Mouse (Mus musculus) hindbrain, embryonic 16.5 days (tissue): Measurements from ENCODE around the gene Nucb1. TPM values are rescaled to one million over a fixed set of nuclear protein-coding genes. Genes with fewer than 3 reads are reported as not detected.
"Not testable (repeated sequence)": the region's sequence is repeated elsewhere in the genome, so short reads cannot be mapped to it uniquely, and the experiment has no call there.

Experiments
- ATAC-seq: fragments of 200-750 bp; cut with Nextera tagmentation; 2 replicates; pipeline ENCODE4 v1.8.0; 2017; ENCODE audit warnings: moderate TSS enrichment, moderate library complexity
- H3K27ac ChIP-seq: fragments of 300-500 bp; sonication (generic); 2 replicates; pipeline ENCODE4 v1.5.1; 2014; ENCODE audit warnings: low read depth, mild to moderate bottlenecking, control low read depth, low read length, moderate library complexity
- H3K27me3 ChIP-seq: fragments of 300-500 bp; sonication (generic); replicated peaks from 2 replicates; pipeline ENCODE4 v1.6.1; 2014; ENCODE audit warnings: low read length; ENCODE audit not compliant: control insufficient read depth, insufficient read depth
- H3K36me3 ChIP-seq: fragments of 300-500 bp; sonication (generic); 2 replicates; pipeline ENCODE4 v1.6.1; 2014; ENCODE audit warnings: mild to moderate bottlenecking, low read length, moderate library complexity, mixed read lengths; ENCODE audit not compliant: control insufficient read depth, insufficient read depth
- H3K4me1 ChIP-seq: fragments of 300-500 bp; sonication (generic); 2 replicates; pipeline ENCODE4 v1.6.1; 2014; ENCODE audit warnings: low read depth, low read length; ENCODE audit not compliant: control insufficient read depth, insufficient read depth
- H3K4me2 ChIP-seq: fragments of 300-500 bp; sonication (generic); 2 replicates; pipeline ENCODE4 v1.6.1; 2014; ENCODE audit warnings: mild to moderate bottlenecking, low read length, control low read depth, moderate library complexity
- H3K4me3 ChIP-seq: fragments of 300-500 bp; sonication (generic); 2 replicates; pipeline ENCODE4 v1.5.1; 2014; ENCODE audit warnings: mild to moderate bottlenecking, low read length, control low read depth, moderate library complexity
- H3K9ac ChIP-seq: fragments of 300-500 bp; sonication (generic); 2 replicates; pipeline ENCODE4 v1.6.1; 2014; ENCODE audit warnings: low read depth, mild to moderate bottlenecking, control low read depth, low read length, moderate library complexity
- H3K9me3 ChIP-seq: fragments of 300-500 bp; sonication (generic); 2 replicates; pipeline ENCODE4 v1.6.1; 2014; ENCODE audit warnings: mild to moderate bottlenecking, low read length, moderate library complexity; ENCODE audit not compliant: control insufficient read depth
- WGBS: fragments of 180-500 bp; shearing (Covaris S2); extraction: QIAGEN DNeasy Blood & Tissue Kit; methylation state at CpG from one replicate; pipeline ENCODE4 v1.1.7; 2014; 5-methylcytosine and 5-hydroxymethylcytosine counted together
- polyA plus RNA-seq: library from polyadenylated mRNA; unstranded; fragments of >200 nt; fragmentation: Nextera tagmentation; extraction: Ambion mirVana; gene quantifications from 2 replicates; pipeline ENCODE4 v1.2.1, GENCODE M21; 2015

The Nucb1 gene
- polyA plus RNA-seq, 1 experiment from 2014 or later: 141 TPM

DNA sequence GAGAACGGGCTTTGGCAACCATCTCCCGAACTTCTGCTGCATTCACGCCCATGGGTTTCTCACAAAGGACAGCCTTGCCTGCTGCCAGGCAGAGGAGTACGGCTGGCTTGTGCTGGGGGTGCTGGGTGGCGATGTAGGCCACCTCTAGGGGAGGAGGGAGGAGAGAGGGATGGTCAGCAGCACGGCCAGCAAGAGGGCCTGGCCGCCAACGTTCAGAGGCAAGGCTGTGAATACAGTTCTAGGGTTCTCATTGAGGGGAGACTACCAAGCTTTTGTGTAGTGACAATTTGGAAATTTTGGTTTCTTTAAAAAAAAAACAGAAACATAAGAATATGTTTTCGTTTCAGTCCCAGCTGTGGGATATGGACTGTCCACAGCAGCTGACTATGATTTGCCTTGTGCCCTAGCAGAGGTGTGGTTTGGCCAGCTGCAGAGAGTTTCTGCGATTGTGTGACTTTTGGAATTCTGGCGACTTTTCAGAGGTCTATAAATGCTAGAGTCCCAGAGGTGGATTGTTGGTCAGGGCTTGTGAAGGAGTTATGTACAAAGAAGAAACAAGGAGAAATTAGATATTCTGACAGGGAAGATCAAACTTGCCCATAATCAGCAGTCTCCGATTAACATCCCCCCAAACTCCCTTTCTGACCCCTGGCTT, 23.3 kb downstream of the Nucb1 start, which contains the start of gene Gm45808:
Gene Gm45808 (minus strand): TSS at position 51 of the 655 bp plus-strand sequence.
- Histone ChIP-seq H3K4me3 (no peak within 1 kb of the TSS), H3K27me3 (no peaks in the 10 kb centered on the region), H3K36me3 (no peaks in the 10 kb centered on the region; the same call in 1 of the 2 replicates), H3K9me3 (no peaks in the 10 kb centered on the region), H3K9ac (no peak within 1 kb of the TSS), H3K4me1 (peaks cover 8% of the 10 kb centered on the region), H3K4me2 (no peak within 1 kb of the TSS), H3K27ac (no peak within 1 kb of the TSS)
- WGBS: 83% methylated on average over 12 of the region's 12 CpGs
- ATAC-seq: no peak

DNA sequence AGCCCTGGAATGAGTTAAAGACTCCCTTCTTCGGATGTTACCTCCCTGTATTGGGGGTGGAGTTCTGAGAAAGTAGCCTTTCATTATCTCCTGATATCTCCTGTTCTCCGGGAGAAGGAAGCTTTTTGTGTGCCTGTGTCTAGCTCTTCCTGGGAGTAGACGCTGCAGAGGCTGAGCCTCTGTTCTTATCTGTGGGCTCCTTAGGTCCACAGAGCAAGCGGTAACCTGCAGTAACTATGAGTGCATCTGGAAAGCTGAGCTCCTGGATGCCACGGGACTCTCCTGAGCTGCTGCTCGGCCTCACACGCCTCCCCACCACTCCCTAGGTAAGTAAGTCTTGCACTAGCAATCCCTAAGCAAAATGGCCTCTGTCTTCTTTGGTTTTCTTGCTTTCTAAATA, 24.0 kb downstream of the Nucb1 start:
- WGBS: 81% methylated on average over 7 of the region's 7 CpGs
- no peak for ATAC-seq
- no peak overlapping the region for H3K9ac ChIP-seq

DNA sequence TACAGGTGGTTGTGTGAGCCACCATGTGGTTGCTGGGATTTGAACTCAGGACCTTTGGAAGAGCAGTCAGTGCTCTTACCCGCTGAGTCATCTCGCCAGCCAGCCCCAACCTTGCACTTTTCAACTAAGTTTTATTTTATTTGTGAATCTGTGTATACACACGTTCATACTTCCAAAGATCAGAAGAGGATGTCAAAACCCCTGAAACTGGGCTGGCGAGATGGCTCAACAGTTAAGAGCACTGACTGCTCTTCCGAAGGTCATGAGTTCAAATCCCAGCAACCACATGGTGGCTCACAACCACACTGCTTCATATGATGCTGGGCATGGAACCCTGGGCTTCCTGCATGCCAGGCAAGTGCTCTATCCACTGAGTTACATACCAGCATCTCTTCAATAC, 25.2 kb downstream of the Nucb1 start:
- WGBS: 90% methylated on average over 5 of the region's 5 CpGs
- not testable (repeated sequence) for H3K27ac ChIP-seq, H3K4me1 ChIP-seq, H3K4me3 ChIP-seq, H3K9ac ChIP-seq, ATAC-seq, H3K27me3 ChIP-seq, H3K36me3 ChIP-seq, H3K9me3 ChIP-seq, H3K4me2 ChIP-seq

More for the DNA sequence above, 24.0 kb downstream of the Nucb1 start:
- H3K9me3 ChIP-seq: no peaks in the 10 kb centered on the region
- H3K4me2 ChIP-seq: no peak overlapping the region
- peaks cover 8% of the 10 kb centered on the region for H3K4me1 ChIP-seq
- no peaks in the 10 kb centered on the region for H3K27me3 ChIP-seq
- no peaks in the 10 kb centered on the region for H3K36me3 ChIP-seq
- H3K4me3 ChIP-seq: no peak overlapping the region
- no peak overlapping the region for H3K27ac ChIP-seq

DNA sequence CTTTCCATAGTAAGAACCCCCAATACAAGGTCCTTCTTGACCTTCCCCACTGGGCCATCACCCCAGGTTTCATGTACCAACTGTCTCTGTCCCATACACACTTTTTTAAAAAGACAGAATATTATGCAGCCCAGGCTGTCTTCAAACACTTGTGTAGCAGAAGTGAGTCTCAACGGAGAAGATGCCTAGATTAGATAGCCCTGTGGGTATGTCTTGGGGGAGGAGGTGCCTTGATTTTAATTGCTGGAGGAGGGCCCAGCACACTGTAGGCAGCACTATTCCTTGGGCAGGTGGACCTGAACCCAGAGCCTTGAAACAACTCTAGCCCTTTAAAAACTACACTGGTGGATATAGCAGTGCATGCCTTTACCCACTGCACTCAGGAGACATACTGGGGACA, 28.0 kb downstream of the Nucb1 start:
- H3K27ac ChIP-seq: no peak overlapping the region
- no peak overlapping the region for H3K4me3 ChIP-seq
- no peak overlapping the region for H3K9ac ChIP-seq
- H3K9me3 ChIP-seq: no peaks in the 10 kb centered on the region
- no peak for ATAC-seq
- no peaks in the 10 kb centered on the region for H3K27me3 ChIP-seq
- WGBS: 93% methylated on average over 1 of the region's 1 CpGs
- no peaks in the 10 kb centered on the region for H3K4me1 ChIP-seq
- no peaks in the 10 kb centered on the region for H3K36me3 ChIP-seq
- H3K4me2 ChIP-seq: no peak overlapping the region

DNA sequence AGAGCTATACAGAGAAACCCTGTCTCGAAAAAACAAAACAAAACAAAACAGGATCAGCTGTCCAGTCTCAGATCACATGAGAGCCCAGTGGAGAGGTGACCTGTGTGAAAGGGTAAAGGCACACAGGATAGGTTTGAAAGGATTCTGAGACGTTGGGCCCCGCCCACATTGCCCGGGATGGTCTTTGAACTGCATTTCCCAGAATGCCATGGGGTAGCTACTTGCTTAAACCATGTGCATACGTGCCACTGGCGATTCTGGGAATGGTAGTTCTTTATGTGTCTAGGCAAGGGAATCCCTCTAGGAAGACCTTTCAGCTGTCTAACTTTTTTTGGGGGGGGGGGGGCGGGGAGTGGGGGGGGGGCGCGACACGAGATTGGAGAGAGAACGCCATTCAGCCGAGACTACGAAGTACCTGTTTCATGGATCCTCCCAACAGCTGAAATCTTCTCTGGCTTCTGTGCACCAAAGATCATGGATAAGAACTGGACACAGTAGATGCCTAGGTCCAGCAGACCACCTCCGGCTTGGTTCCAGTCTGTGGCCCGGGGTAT, 28.8 kb downstream of the Nucb1 start, which contains the start of gene Tulp2:
Gene Tulp2 (plus strand): TSS at position 504 of the 554 bp plus-strand sequence.
- H3K27me3 ChIP-seq: no peaks in the 10 kb centered on the region
- no peak within 1 kb of the TSS for H3K4me3 ChIP-seq
- H3K27ac ChIP-seq: no peak within 1 kb of the TSS
- H3K36me3 ChIP-seq: no peaks in the 10 kb centered on the region
- no peak within 1 kb of the TSS for H3K4me2 ChIP-seq
- WGBS: 47% methylated on average over 15 of the region's 15 CpGs
- H3K4me1 ChIP-seq: no peaks in the 10 kb centered on the region
- ATAC-seq: peak; percentile 90
- H3K9ac ChIP-seq: no peak within 1 kb of the TSS
- H3K9me3 ChIP-seq: no peaks in the 10 kb centered on the region

DNA sequence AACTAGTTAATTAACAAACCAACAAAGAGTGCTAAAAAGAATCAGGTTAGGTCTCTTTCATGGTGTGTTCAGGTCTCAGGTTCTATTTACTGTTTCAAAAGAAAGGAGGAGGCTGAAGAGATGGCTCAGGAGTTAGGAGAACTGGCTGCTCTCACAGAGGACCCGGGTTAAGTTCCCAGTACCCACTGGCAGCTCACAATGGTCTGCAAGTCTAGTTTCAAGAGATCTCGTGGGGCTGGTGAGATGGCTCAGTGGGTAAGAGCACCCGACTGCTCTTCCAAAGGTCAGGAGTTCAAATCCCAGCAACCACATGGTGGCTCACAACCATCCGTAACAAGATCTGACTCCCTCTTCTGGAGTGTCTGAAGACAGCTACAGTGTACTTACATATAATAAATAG, 29.9 kb downstream of the Nucb1 start:
- not testable (repeated sequence) for H3K4me2 ChIP-seq, H3K27me3 ChIP-seq, H3K9ac ChIP-seq, ATAC-seq, H3K9me3 ChIP-seq, H3K4me1 ChIP-seq, H3K4me3 ChIP-seq, H3K36me3 ChIP-seq, H3K27ac ChIP-seq
- WGBS: 79% methylated on average over 3 of the region's 4 CpGs

DNA sequence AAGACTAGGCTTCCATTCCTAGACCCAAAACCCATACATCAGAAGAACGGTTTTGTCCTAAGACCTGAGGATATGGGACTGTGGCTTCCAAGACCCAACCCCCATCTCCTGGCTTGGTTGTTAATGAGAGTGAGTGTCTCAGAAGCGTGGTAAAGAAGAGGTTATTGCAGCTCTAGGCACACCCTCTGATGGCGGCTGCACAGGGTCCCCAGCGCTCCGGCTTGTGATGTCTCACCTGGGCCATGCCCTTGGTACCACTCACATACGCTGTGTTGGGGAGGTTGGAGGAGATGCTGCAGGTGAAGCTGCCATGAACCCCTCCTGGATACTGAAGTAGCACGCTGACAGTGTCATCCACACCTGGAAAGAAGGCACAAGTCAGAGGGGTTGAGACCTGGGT, 31.4 kb downstream of the Nucb1 start:
- no peak for ATAC-seq
- Histone ChIP-seq H3K9me3 (no peaks in the 10 kb centered on the region), H3K4me2 (no peak overlapping the region), H3K36me3 (no peaks in the 10 kb centered on the region), H3K4me3 (no peak overlapping the region), H3K27me3 (no peaks in the 10 kb centered on the region), H3K27ac (no peak overlapping the region), H3K9ac (no peak overlapping the region), H3K4me1 (no peaks in the 10 kb centered on the region)
- 95% methylated on average over 7 of the region's 7 CpGs for WGBS

DNA sequence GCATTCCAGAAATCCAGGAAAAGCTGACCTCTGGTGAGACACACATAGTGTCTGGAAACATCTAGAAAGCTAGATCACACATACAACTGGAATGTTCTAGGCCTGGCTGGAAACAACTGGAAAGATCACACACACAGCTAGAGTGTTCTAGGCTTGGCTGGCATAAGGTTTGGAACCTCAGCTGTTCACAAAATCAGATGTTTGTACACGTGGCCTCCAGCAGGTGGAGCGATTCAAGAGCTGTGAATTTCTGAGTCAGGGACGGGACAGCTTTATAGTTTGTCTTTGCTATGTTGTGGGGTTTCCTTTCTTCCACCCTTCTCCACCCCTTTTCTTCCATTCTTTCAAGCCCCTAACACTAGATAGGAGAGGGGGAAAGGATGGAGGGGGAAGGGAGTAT, 33.2 kb downstream of the Nucb1 start:
- 0 out of 2 replicates have a peak, but pooled peaks have one; percentile 18 for ATAC-seq
- no peak overlapping the region for H3K9ac ChIP-seq
- H3K4me1 ChIP-seq: no peaks in the 10 kb centered on the region
- no peaks in the 10 kb centered on the region for H3K27me3 ChIP-seq
- no peak overlapping the region for H3K4me2 ChIP-seq
- no peaks in the 10 kb centered on the region for H3K36me3 ChIP-seq
- H3K9me3 ChIP-seq: no peaks in the 10 kb centered on the region
- WGBS: 8% methylated on average over 3 of the region's 3 CpGs
- no peak overlapping the region for H3K27ac ChIP-seq
- H3K4me3 ChIP-seq: no peak overlapping the region

DNA sequence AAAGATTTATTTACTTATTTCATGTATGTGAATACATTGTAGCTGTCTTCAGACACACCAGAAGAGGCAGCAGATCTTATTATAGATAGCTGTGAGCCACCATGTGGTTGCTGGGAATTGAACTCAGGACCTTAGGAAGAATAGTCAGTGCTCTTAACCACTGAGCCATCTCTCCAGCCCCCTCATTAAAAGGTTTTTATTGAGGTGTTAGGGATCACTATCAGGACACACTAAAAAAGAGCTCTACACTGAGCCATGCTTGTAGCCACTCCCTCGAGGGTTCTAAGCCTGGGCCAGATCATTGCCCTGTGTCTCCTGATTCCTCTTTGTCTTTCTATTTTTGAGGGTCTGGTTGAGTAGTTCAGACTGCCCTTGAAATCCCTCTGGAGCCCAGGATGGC, 33.8 kb downstream of the Nucb1 start:
- Histone ChIP-seq H3K27ac (no peak overlapping the region), H3K4me1 (no peaks in the 10 kb centered on the region), H3K9me3 (no peaks in the 10 kb centered on the region), H3K27me3 (no peaks in the 10 kb centered on the region), H3K4me3 (no peak overlapping the region), H3K9ac (no peak overlapping the region), H3K4me2 (no peak overlapping the region), H3K36me3 (no peaks in the 10 kb centered on the region)
- WGBS: 62% methylated on average over 1 of the region's 1 CpGs
- ATAC-seq: no peak
